Mouse (Mus musculus): ENCODE data around the gene Rps12-ps3. TPM values are rescaled to one million over a fixed set of nuclear protein-coding genes. Genes with fewer than 3 reads are reported as not detected.
A peak's percentile ranks its signal among the peaks of the same experiment; 100 is the strongest.

Gene Rps12-ps3
- total RNA-seq, 1 experiment from 2014 or later, result 41.4 TPM

DNA sequence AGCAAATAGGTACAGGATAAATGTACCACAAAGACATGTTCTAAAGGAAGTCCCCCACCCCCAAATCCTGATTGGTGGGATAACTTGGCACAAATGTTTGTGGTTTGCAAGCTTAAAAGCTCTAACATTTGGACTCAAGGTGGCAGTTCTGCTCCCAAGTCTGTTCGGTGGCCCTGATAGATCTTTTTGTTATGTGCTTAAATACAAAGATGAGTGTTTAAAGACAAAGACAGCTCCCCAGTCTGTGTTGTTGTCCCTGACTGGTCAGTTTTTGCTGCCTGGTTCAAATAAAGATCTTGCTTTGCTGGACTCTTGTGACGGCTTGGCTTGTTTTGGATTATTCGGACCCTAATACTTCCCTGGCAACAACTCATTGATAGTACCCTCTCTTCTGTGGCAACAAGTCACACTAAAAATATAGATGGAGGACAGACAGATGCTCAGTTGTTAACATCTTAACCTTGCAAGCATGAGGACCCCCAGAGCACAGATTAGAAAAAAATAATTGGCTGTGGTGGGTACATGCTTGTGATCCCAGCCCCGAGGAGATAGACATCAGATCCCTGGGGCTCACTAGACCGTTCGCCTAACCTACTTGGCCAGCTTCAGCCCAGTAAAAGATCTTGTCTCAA is 27.4 kb downstream of the Rps12-ps3 start:
- ATAC-seq (ENCODE audit: extremely low read depth, insufficient number of reproducible peaks, low FRiP score, poor library complexity, severe bottlenecking), result no peak

DNA sequence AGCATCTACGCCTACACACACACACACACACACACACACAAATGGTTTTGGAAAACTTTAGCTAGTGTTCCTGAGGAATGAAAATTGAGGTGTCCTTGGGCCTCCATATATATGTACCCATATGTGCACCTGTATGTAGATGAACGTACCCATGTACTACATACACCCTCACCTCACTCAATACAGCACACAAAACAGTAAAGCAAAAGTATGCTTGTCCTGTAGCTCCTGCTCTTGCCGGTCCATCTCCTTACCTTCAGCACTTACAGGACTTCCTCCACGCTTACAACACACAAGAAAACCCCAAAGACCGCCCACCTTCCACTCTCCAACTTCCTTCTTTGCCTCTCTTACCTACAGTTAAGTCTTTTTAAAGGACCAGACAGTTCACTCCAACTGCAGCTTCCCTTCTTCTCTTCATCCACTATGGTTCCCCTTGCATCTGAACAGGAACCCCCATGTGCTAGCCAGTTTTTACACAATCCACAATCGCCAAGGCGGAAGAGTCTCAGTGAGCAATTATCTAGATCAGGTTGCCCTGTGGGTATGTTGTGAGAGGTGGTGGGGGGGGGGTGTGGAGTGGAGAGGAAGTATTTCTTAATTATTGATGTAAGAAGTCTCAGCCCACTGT is 28.3 kb downstream of the Rps12-ps3 start:
- ATAC-seq (ENCODE audit: extremely low read depth, insufficient number of reproducible peaks, low FRiP score, poor library complexity, severe bottlenecking), result peak; percentile 72

DNA sequence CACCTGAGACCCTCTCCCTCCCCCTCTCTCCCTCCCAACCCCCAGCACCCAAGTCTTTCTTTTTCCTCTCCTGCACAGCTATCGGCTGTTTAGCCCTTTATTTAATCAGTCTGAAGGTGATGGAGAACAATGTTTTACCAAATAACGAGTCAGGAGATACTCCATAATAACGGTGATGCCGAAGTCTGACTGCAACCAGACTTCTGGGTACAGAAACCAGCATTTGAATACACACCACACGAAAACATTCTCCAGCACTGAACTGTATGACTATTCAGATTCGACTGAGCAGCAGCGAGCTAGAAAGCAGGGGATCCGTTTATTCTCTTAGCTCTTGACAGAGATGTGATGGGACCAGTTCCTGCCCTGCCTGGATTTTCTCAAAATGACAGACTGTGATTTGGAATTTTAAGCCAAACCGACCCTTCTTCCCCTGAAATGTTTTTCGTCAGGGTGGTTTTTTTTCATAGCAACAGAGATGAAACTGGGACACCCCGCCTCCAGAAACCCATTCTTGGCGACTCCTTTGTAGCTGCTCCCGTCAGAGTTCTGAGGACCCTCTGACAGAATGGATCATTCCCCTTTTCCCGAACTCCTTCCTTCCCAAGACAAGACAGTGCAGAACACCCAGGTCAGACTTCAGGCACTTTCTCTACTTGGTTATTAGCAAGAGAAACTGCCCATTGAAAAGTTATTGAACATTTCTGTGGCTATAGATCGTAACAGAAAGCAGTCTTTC is 29.2 kb downstream of the Rps12-ps3 start:
- ATAC-seq (ENCODE audit: extremely low read depth, insufficient number of reproducible peaks, low FRiP score, poor library complexity, severe bottlenecking), result no peak

GRCm38 (mm10) chr19:59352760-59353159 is 30.7 kb downstream of the Rps12-ps3 start:
- no peak for ATAC-seq (ENCODE audit: extremely low read depth, insufficient number of reproducible peaks, low FRiP score, poor library complexity, severe bottlenecking)

DNA sequence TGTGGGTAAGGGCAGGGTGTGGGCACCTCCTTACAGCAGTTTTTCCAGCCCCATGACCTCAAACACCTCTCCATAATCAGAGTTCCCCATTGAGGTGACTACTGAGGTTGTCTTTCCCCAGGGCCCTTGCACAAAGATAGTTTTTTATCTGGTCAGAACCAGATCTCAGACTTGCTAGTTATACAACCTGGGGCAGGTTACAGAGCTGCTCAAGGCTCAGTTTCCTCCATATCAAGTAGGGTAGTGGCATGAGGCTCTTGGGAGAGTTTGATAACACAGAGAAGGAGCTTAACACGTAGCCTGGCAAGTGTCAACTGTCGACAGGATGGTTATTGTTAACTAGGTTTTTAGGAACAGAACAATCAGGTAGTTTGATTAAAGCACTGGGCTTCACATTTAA is 32.8 kb downstream of the Rps12-ps3 start:
- ATAC-seq (ENCODE audit: extremely low read depth, insufficient number of reproducible peaks, low FRiP score, poor library complexity, severe bottlenecking), result no peak

- ATAC-seq (ENCODE audit: extremely low read depth, insufficient number of reproducible peaks, low FRiP score, poor library complexity, severe bottlenecking), result no peak
Observed at GRCm38 (mm10) chr19:59356388-59356787, 34.3 kb downstream of the Rps12-ps3 start.

DNA sequence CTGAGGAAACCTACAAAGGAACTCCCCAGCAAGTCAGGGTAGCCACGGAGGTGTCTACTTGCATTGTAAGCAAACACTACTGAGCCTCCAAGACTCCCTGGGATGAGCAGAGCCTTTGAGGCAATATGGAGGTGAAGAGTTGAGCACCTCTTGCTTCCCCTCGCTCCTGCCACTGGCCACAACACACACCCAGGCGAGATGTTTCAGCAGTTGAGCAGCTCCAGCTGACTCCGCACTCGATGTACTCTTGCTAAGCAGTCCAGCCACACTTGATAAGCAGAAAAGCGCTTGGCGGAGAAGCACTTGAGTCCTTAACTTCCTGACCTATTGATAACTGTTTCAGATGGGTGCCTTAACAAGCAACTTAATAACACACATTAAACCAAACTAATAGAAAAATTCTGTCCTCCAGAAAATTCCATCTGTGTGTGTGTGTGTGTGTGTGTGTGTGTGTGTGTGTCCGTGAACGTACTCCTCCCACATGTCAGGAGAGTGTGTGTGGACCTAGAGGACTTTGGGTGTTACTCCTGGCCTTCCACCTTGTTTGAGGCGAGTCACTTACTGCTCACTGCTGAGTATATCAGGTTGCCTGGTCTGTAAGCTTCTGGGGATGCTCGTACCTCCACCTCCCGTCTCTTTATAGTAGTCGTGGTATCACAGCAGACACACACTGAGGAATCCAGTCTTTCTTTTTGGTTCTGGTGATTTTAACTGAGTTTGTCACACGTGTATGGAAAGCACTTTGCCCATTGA is 34.9 kb downstream of the Rps12-ps3 start:
- no peak for ATAC-seq (ENCODE audit: extremely low read depth, insufficient number of reproducible peaks, low FRiP score, poor library complexity, severe bottlenecking)

DNA sequence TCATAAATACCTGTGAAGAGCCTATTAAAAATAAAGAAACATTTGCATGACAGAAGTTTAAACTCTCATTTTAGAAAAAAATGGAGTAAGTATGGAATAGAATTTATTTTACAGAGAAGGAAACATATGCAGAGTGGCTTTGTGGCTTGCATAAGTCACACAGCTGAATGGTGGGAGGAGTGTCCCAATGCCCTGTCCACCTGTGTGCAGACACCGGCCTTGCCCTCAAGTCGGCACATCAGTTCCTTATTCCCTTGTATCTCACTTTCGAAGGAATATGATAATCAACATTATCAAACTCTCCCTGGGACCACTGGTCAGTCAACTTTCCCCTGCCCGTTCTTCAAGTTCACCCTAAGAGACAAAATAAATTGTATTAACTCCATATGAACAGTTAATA is 35.8 kb downstream of the Rps12-ps3 start:
- ATAC-seq (ENCODE audit: extremely low read depth, insufficient number of reproducible peaks, low FRiP score, poor library complexity, severe bottlenecking), result no peak

- ATAC-seq (ENCODE audit: extremely low read depth, insufficient number of reproducible peaks, low FRiP score, poor library complexity, severe bottlenecking), result no peak
Observed at GRCm38 (mm10) chr19:59359202-59359601, 37.1 kb downstream of the Rps12-ps3 start.

DNA sequence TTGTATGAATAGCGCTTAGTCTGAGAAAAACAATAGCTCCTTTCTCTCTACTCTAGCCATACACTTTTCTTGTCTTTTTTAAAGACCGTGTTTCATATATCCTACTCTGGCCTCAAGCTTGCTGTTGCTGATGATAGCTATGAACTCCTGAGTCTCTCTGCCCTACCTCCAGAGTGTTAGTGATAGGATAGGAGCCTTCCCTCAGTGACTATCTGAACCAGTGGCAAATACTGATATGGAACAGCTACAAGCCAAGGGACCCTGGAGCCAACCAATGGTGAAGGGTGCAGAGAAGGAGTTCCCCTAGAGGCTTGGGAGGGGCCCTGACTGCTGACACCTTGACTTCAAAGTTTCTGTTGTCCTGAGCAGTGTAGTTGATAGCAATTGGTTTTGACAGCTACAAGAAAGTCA is 38.4 kb downstream of the Rps12-ps3 start:
- no peak for ATAC-seq (ENCODE audit: extremely low read depth, insufficient number of reproducible peaks, low FRiP score, poor library complexity, severe bottlenecking)

DNA sequence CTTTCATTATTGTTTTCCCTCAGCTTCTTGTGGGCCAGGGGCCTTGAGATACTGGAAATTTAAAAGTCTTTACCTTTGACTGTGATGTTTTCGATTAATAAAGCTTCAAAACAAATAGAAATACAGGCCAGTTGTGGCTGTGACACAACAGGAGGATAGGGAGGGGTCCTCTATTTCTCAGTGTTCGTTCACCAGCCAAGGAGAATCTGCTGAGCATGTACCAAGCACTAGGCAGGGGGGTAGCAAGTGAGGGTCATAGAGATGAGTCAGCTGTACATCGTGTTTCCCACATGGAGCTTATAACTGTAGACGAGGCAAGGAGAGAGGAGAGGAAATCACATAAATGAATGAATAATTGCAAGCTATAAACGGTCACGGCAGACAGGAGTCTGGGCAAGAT is 40.6 kb downstream of the Rps12-ps3 start:
- no peak for ATAC-seq (ENCODE audit: extremely low read depth, insufficient number of reproducible peaks, low FRiP score, poor library complexity, severe bottlenecking)

- ATAC-seq (ENCODE audit: extremely low read depth, insufficient number of reproducible peaks, low FRiP score, poor library complexity, severe bottlenecking), result no peak
Observed at GRCm38 (mm10) chr19:59363666-59364065, 41.6 kb downstream of the Rps12-ps3 start.

DNA sequence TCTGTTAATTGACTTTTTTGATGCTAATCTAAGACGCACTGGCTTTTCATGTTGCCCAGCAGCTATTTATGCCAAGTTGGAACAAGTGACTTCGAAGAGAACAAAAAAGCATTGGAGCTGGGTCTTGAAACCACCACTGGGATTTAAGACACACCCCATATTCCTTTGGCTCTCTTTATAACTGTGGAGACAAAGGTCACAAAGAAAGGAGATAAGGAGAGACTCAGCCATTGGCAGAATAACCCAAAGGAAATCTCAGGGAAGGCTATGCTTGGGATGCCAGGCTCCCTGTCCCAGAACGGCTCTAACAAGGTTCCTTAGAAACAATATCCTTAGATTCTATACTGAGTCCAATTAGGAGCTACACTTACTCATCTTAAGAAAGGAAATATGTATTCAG is 44.6 kb downstream of the Rps12-ps3 start:
- no peak for ATAC-seq (ENCODE audit: extremely low read depth, insufficient number of reproducible peaks, low FRiP score, poor library complexity, severe bottlenecking)

DNA sequence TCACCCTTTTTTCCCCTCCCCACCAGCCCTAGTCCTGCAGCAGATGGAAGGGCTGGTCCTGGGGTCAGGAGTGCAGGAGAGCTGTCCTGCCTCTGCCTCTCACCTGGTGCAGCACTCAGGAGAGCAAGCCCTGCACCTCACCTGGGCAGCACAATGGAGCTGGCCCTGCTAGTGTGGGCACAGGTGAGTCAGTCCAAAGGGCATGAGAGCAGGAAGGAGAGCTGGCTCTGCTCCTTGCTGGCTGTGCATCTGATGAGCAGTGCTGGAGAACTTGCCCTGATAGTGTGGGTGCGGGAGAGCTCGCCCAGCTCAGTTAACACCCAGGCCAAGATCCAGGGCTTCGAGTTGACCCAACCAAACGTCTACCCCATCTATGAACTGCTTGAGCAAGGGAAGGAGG is 45.8 kb downstream of the Rps12-ps3 start:
- ATAC-seq (ENCODE audit: extremely low read depth, insufficient number of reproducible peaks, low FRiP score, poor library complexity, severe bottlenecking), result no peak

- no peak for ATAC-seq (ENCODE audit: extremely low read depth, insufficient number of reproducible peaks, low FRiP score, poor library complexity, severe bottlenecking)
Observed at GRCm38 (mm10) chr19:59371016-59371415, 48.9 kb downstream of the Rps12-ps3 start.

Other genes with a start within 250 kb of the Rps12-ps3 start
- 0.81 and 0.86 TPM in 2 replicates for gene Shtn1, start 246.2 kb upstream of the Rps12-ps3 start, total RNA-seq (2017)
- gene Vax1, start 152.2 kb upstream of the Rps12-ps3 start, total RNA-seq (2017), result not detected in 2 replicates
- not detected in 2 replicates for gene Kcnk18, start 103.1 kb upstream of the Rps12-ps3 start, total RNA-seq (2017)
- gene Slc18a2, start 61.4 kb upstream of the Rps12-ps3 start, total RNA-seq (2017), result 1.0 and 1.1 TPM in 2 replicates
- 54.5 and 65.5 TPM in 2 replicates for gene Pdzd8, start 23.5 kb downstream of the Rps12-ps3 start, total RNA-seq (2017)
- gene Emx2, start 136.1 kb downstream of the Rps12-ps3 start, total RNA-seq (2017), result not detected in 2 replicates

All from neutrophil, adult 5-6 weeks (primary cell).